Mouse (Mus musculus): ENCODE measurements around the gene Jund. TPM values are rescaled to one million over a fixed set of nuclear protein-coding genes. Genes with fewer than 3 reads are reported as not detected.

The Jund gene
- polyA plus RNA-seq, 1 experiment from 2014 or later = 29.7 TPM

GRCm38 (mm10) chr8:70718297-70718696 lies 19.5 kb downstream of the Jund start, which contains the start of gene Gm3336:
Gene Gm3336, plus strand, starts transcription at chr8:70718543.
- 3% methylated on average over 18 of the region's 19 CpGs for WGBS (ENCODE audit: missing documents)
- Histone ChIP-seq H3K4me3 (ENCODE audit: inconsistent target) (no peak within 1 kb of the TSS), H3K36me3 (ENCODE audit: inconsistent target) (no peaks in the 10 kb centered on the region), H3K79me2 (ENCODE audit: inconsistent target) (no peaks in the 10 kb centered on the region), H3K27ac (0 out of 2 replicates have a peak within 1 kb of the TSS, but pooled peaks have one; percentile 51)

- WGBS (ENCODE audit: missing documents) = 22% methylated on average over 9 of the region's 9 CpGs
- Histone ChIP-seq H3K79me2 (ENCODE audit: inconsistent target) (no peaks in the 10 kb centered on the region), H3K4me3 (ENCODE audit: inconsistent target) (no peak overlapping the region), H3K36me3 (ENCODE audit: inconsistent target) (no peaks in the 10 kb centered on the region), H3K27ac (peak overlapping the region; percentile 51)
Observed at GRCm38 (mm10) chr8:70719796-70720270, 21.1 kb downstream of the Jund start.

GRCm38 (mm10) chr8:70720739-70721138 lies 22.0 kb downstream of the Jund start:
- Histone ChIP-seq H3K4me3 (ENCODE audit: inconsistent target) (no peak overlapping the region), H3K27ac (no peak overlapping the region), H3K36me3 (ENCODE audit: inconsistent target) (no peaks in the 10 kb centered on the region), H3K79me2 (ENCODE audit: inconsistent target) (no peaks in the 10 kb centered on the region)
- 0% methylated on average over 3 of the region's 3 CpGs for WGBS (ENCODE audit: missing documents)

- no peak overlapping the region for H3K27ac ChIP-seq
- no peak overlapping the region for H3K4me3 ChIP-seq (ENCODE audit: inconsistent target)
- no peaks in the 10 kb centered on the region for H3K79me2 ChIP-seq (ENCODE audit: inconsistent target)
- WGBS (ENCODE audit: missing documents) = 97% methylated on average over 8 of the region's 8 CpGs
- no peaks in the 10 kb centered on the region for H3K36me3 ChIP-seq (ENCODE audit: inconsistent target)
Observed at GRCm38 (mm10) chr8:70721601-70722000, 22.9 kb downstream of the Jund start.

GRCm38 (mm10) chr8:70723486-70724210 lies 24.9 kb downstream of the Jund start, which contains the start of gene Pde4c:
Gene Pde4c, plus strand, starts transcription at chr8:70723720.
- H3K27ac ChIP-seq = no peak within 1 kb of the TSS

GRCm38 (mm10) chr8:70724216-70724615 lies 25.5 kb downstream of the Jund start:
- Histone ChIP-seq H3K79me2 (ENCODE audit: inconsistent target) (no peaks in the 10 kb centered on the region), H3K27ac (no peak overlapping the region), H3K4me3 (ENCODE audit: inconsistent target) (no peak overlapping the region), H3K36me3 (ENCODE audit: inconsistent target) (no peaks in the 10 kb centered on the region)
- 92% methylated on average over 11 of the region's 12 CpGs for WGBS (ENCODE audit: missing documents)

More at GRCm38 (mm10) chr8:70723486-70724210, 24.9 kb downstream of the Jund start, which contains the start of gene Pde4c:
- Histone ChIP-seq H3K36me3 (ENCODE audit: inconsistent target) (no peaks in the 10 kb centered on the region), H3K4me3 (ENCODE audit: inconsistent target) (no peak within 1 kb of the TSS), H3K79me2 (ENCODE audit: inconsistent target) (no peaks in the 10 kb centered on the region)
- WGBS (ENCODE audit: missing documents) = 92% methylated on average over 6 of the region's 7 CpGs

- no peaks in the 10 kb centered on the region for H3K79me2 ChIP-seq (ENCODE audit: inconsistent target)
- 50% methylated on average over 14 of the region's 14 CpGs for WGBS (ENCODE audit: missing documents)
- no peaks in the 10 kb centered on the region for H3K36me3 ChIP-seq (ENCODE audit: inconsistent target)
- H3K4me3 ChIP-seq (ENCODE audit: inconsistent target) = no peak overlapping the region
- no peak overlapping the region for H3K27ac ChIP-seq
Observed at GRCm38 (mm10) chr8:70725792-70726447, 27.2 kb downstream of the Jund start.

GRCm38 (mm10) chr8:70726721-70727120 lies 28.0 kb downstream of the Jund start:
- no peaks in the 10 kb centered on the region for H3K36me3 ChIP-seq (ENCODE audit: inconsistent target)
- no peak overlapping the region for H3K4me3 ChIP-seq (ENCODE audit: inconsistent target)
- WGBS (ENCODE audit: missing documents) = 36% methylated on average over 11 of the region's 11 CpGs
- no peaks in the 10 kb centered on the region for H3K79me2 ChIP-seq (ENCODE audit: inconsistent target)
- H3K27ac ChIP-seq = no peak overlapping the region

GRCm38 (mm10) chr8:70729808-70730475 lies 31.2 kb downstream of the Jund start:
- Histone ChIP-seq H3K27ac (no peak overlapping the region), H3K79me2 (ENCODE audit: inconsistent target) (no peaks in the 10 kb centered on the region), H3K4me3 (ENCODE audit: inconsistent target) (no peak overlapping the region), H3K36me3 (ENCODE audit: inconsistent target) (no peaks in the 10 kb centered on the region)
- WGBS (ENCODE audit: missing documents) = 4% methylated on average over 31 of the region's 34 CpGs

GRCm38 (mm10) chr8:70730956-70731355 lies 32.2 kb downstream of the Jund start:
- Histone ChIP-seq H3K4me3 (ENCODE audit: inconsistent target) (no peak overlapping the region), H3K79me2 (ENCODE audit: inconsistent target) (no peaks in the 10 kb centered on the region), H3K27ac (no peak overlapping the region), H3K36me3 (ENCODE audit: inconsistent target) (no peaks in the 10 kb centered on the region)
- 68% methylated on average over 4 of the region's 4 CpGs for WGBS (ENCODE audit: missing documents)

GRCm38 (mm10) chr8:70737705-70738104 lies 39.0 kb downstream of the Jund start:
- Histone ChIP-seq H3K36me3 (ENCODE audit: inconsistent target) (no peaks in the 10 kb centered on the region), H3K27ac (no peak overlapping the region), H3K4me3 (ENCODE audit: inconsistent target) (no peak overlapping the region), H3K79me2 (ENCODE audit: inconsistent target) (no peaks in the 10 kb centered on the region)
- 73% methylated on average over 5 of the region's 5 CpGs for WGBS (ENCODE audit: missing documents)

GRCm38 (mm10) chr8:70738211-70738610 lies 39.5 kb downstream of the Jund start:
- WGBS (ENCODE audit: missing documents) = 47% methylated on average over 3 of the region's 3 CpGs
- Histone ChIP-seq H3K79me2 (ENCODE audit: inconsistent target) (no peaks in the 10 kb centered on the region), H3K27ac (no peak overlapping the region), H3K4me3 (ENCODE audit: inconsistent target) (no peak overlapping the region), H3K36me3 (ENCODE audit: inconsistent target) (no peaks in the 10 kb centered on the region)

GRCm38 (mm10) chr8:70741661-70742060 lies 42.9 kb downstream of the Jund start:
- Histone ChIP-seq H3K27ac (no peak overlapping the region), H3K4me3 (ENCODE audit: inconsistent target) (no peak overlapping the region), H3K36me3 (ENCODE audit: inconsistent target) (no peaks in the 10 kb centered on the region), H3K79me2 (ENCODE audit: inconsistent target) (no peaks in the 10 kb centered on the region)
- 79% methylated on average over 4 of the region's 5 CpGs for WGBS (ENCODE audit: missing documents)

GRCm38 (mm10) chr8:70742176-70742575 lies 43.4 kb downstream of the Jund start:
- WGBS (ENCODE audit: missing documents) = 78% methylated on average over 11 of the region's 11 CpGs
- Histone ChIP-seq H3K4me3 (ENCODE audit: inconsistent target) (no peak overlapping the region), H3K36me3 (ENCODE audit: inconsistent target) (no peaks in the 10 kb centered on the region), H3K79me2 (ENCODE audit: inconsistent target) (no peaks in the 10 kb centered on the region), H3K27ac (no peak overlapping the region)
